Mouse (Mus musculus) G1E (cell line): ENCODE data around the gene Cd248.

ENCODE experiments used
- CTCF ChIP-seq: IDR thresholded peaks from 2 replicates; pipeline ENCODE4 v1.5.1; 2012; ENCODE audit warnings: low read depth, low read length, inconsistent platforms, mixed read lengths
- GATA2 ChIP-seq: IDR thresholded peaks from 2 replicates; pipeline ENCODE4 v1.6.1; 2012; ENCODE audit warnings: low read depth, low read length, inconsistent platforms, borderline replicate concordance
- POLR2AphosphoS5 ChIP-seq: IDR thresholded peaks from 2 replicates; pipeline ENCODE4 v1.6.1; 2012; ENCODE audit warnings: low read depth, low read length, inconsistent platforms; ENCODE audit not compliant: insufficient replicate concordance

DNA sequence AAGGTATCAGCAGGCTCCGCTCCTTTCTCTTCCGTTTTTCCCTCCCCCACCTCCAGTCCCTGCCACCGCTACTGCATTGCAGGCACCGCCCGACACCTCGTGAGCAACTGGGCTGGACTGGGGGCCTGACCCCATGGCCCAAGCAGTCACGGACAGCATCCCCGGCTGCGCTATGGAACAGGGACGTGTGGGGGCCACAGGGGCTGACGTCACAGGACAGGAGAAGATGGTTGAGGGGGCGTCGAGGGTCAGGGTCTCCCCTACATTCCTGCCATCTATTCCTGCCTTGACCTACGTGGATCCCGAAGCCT lies 16.9 kb downstream of the Cd248 start:
- no peak for TF ChIP-seq CTCF
- TF ChIP-seq POLR2AphosphoS5, result no peak
- TF ChIP-seq GATA2, result no peak
